Mouse (Mus musculus) myocyte (in vitro differentiated cells): ENCODE data around the gene Ssc4d.

Experiments used
- CEBPB ChIP-seq: IDR thresholded peaks from 2 replicates; pipeline ENCODE4 v1.6.1; 2011; ENCODE audit warnings: mild to moderate bottlenecking, moderate library complexity; ENCODE audit not compliant: poor library complexity, insufficient read depth, severe bottlenecking
- E2F4 ChIP-seq: IDR thresholded peaks from one replicate; pipeline ENCODE4 v1.6.1; 2011; ENCODE audit warnings: mild to moderate bottlenecking, control low read depth, moderate library complexity; ENCODE audit not compliant: insufficient read depth
- MAX ChIP-seq: IDR thresholded peaks from one replicate; pipeline ENCODE4 v1.6.1; 2011; ENCODE audit warnings: low read depth, mild to moderate bottlenecking, control low read depth
- MYOD1 ChIP-seq, 3 experiments: IDR thresholded peaks; one replicate each; pipeline ENCODE4 v1.6.1; 2011; ENCODE audit warnings: control low read depth in 2 of 3, low read depth in 2 of 3, mild to moderate bottlenecking in 2 of 3, moderate library complexity in 1 of 3; ENCODE audit not compliant: insufficient read length in 2 of 3, control insufficient read depth in 1 of 3
- MYOG ChIP-seq, 3 experiments: IDR thresholded peaks; one replicate each; pipeline ENCODE4 v1.6.1; 2011; ENCODE audit warnings: control low read depth in 2 of 3, low read depth in 2 of 3, mild to moderate bottlenecking in 2 of 3; ENCODE audit not compliant: insufficient read length in 2 of 3, control insufficient read depth in 1 of 3, insufficient read depth in 1 of 3
- POLR2A ChIP-seq: IDR thresholded peaks from one replicate; pipeline ENCODE4 v1.6.1; 2011; ENCODE audit warnings: low read depth, mild to moderate bottlenecking, control low read depth, moderate library complexity; ENCODE audit not compliant: insufficient read length
- POLR2AphosphoS2 ChIP-seq: IDR thresholded peaks from one replicate; pipeline ENCODE4 v1.6.1; 2011; ENCODE audit warnings: low read depth, control low read depth; ENCODE audit not compliant: insufficient read length
- REST ChIP-seq: IDR thresholded peaks from one replicate; pipeline ENCODE4 v1.6.1; 2011; ENCODE audit warnings: mild to moderate bottlenecking, control low read depth, moderate library complexity; ENCODE audit not compliant: insufficient read depth, insufficient read length
- SRF ChIP-seq: IDR thresholded peaks from one replicate; pipeline ENCODE4 v1.6.1; 2011; ENCODE audit warnings: low read depth; ENCODE audit not compliant: control insufficient read depth, insufficient read length
- TCF12 ChIP-seq: IDR thresholded peaks from one replicate; pipeline ENCODE4 v1.6.1; 2011; ENCODE audit warnings: mild to moderate bottlenecking, control low read depth; ENCODE audit not compliant: poor library complexity, insufficient read depth, severe bottlenecking
- TCF3 ChIP-seq: IDR thresholded peaks from one replicate; pipeline ENCODE4 v1.6.1; 2011; ENCODE audit warnings: low read depth, control low read depth; ENCODE audit not compliant: insufficient read length
- USF1 ChIP-seq: IDR thresholded peaks from one replicate; pipeline ENCODE4 v1.6.1; 2011; ENCODE audit warnings: low read depth, mild to moderate bottlenecking, control low read depth, moderate library complexity

- no peak for TF ChIP-seq POLR2A
- no peak for TF ChIP-seq MYOD1 (IDR thresholded peaks at IDR 0.05; ENCODE audit: control insufficient read depth in 1 of 3, insufficient read length in 2 of 3, low read depth in 2 of 3)
- no peak for TF ChIP-seq E2F4
- no peak for TF ChIP-seq USF1
- no peak for TF ChIP-seq TCF3
- TF ChIP-seq REST, result no peak
- TF ChIP-seq TCF12, result no peak
- TF ChIP-seq MAX, result no peak
- no peak for TF ChIP-seq POLR2AphosphoS2
- no peak for TF ChIP-seq CEBPB
- no peak for TF ChIP-seq MYOG (IDR thresholded peaks at IDR 0.05; ENCODE audit: control insufficient read depth in 1 of 3, insufficient read depth in 1 of 3, insufficient read length in 2 of 3, low read depth in 2 of 3)
- TF ChIP-seq SRF, result no peak
These were observed 2.5 kb downstream of the Ssc4d start for GRCm38 (mm10) chr5:135971876-135972275.
